Mouse (Mus musculus) monocyte, adult 59 days (primary cell): ENCODE measurements around the gene Ttn. TPM values are rescaled to one million over a fixed set of nuclear protein-coding genes. Genes with fewer than 3 reads are reported as not detected.

Source experiments
- total RNA-seq, 2 experiments: library from RNA; stranded (reverse); gene quantifications; one replicate each; pipeline ENCODE4 v1.2.4; 2023

The Ttn gene
- under 1 TPM; 0.03 TPM for total RNA-seq

GRCm38 (mm10) chr2:76982391-76983145 lies at the start of gene Ttn:
TSS of gene Ttn (minus strand) at chr2:76982547.

GRCm38 (mm10) chr2:76674725-76675427 lies 307.5 kb downstream of the Ttn start, which contains the start of gene Plekha3:
TSS of gene Plekha3 (plus strand) at chr2:76675281.

GRCm38 (mm10) chr2:76672966-76673392 lies 309.4 kb downstream of the Ttn start, which contains the start of gene Fkbp7:
TSS of gene Fkbp7 (minus strand) at chr2:76673116.

Other genes starting within 250 kb of the Ttn start
- gene Ccdc141, start 188.1 kb upstream of the Ttn start, total RNA-seq: under 1 TPM; 0.39 to 0.84 TPM